Mouse (Mus musculus) thymus, postnatal 4 days (tissue): ENCODE results near the gene Noc3l.

Source experiments
- DNase-seq: peaks from one replicate; pipeline ENCODE4 v3.0.0; 2021

The Noc3l gene

DNA sequence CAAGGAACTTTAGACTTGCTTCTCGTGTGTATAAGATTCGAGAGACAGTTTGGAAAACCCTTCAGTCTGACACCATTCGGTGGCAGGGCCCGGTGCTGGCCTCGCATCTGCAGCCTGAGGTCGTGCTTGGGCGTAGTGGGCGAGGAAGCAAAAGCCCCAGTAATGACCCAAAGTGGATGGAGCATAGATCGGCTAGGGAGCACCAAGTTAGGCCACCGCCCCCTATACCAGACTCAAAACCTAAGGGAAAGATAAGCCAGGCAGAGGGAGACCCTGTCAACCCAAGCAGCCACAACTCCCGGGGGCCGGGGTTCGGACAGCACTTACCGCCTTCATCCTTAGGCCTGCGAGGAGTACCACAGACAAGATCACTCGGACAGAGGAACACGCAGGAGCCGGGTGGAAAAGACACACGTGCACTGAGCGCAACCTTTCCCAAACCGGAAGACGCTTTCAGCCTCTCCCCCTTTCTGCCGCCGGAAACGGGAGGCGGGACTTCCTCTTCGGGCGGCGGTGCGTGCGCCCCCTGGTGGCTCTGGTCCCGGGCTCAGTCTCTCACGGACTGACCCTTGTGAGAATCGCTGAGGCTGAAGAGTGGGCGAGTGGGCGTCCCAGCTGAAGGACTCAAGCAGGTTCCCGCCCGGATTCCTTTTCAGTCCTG lies at the start of gene Noc3l:
Gene Noc3l (minus strand): TSS at position 472 of the 661 bp plus-strand sequence.
- peak; percentile 98 for DNase-seq

DNA sequence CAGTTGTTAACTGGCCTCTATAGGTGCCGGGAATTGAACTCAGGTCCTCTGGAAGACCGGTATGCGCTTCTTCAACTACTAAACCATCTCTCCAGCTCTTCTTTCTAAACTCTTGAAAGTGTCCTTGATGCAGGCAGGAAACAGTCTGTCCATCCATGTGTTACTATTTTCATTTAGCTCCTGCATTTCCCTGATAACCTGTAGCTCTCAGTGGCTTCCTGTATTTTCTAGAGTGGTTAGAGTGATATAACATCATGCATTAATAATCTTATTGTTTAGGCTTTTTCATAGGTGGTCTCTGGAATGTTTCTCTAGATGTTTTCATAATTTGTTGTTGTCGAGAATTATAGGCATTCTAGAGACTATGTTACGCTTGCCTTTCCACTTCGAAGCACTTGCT lies 43.5 kb upstream of the Noc3l start:
- no peak for DNase-seq

DNA sequence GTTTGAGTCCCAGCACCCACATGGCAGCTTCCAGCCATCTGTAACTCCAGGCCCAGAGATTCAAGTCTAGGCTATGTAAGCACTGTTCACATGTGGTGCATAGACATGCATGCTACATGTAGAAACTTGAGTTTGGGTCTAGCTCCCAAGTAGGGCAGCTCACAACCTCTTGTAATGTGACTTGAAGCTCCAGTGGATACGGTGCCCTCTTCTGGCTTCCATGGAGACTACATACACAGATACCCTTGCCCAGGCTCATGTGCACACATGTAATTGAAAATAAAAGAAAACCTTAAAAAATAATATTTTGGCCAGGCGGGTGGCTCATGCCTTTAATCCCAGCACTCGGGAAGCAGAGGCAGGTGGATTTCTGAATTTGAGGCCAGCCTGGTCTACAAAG lies 39.2 kb upstream of the Noc3l start:
- DNase-seq: no peak

DNA sequence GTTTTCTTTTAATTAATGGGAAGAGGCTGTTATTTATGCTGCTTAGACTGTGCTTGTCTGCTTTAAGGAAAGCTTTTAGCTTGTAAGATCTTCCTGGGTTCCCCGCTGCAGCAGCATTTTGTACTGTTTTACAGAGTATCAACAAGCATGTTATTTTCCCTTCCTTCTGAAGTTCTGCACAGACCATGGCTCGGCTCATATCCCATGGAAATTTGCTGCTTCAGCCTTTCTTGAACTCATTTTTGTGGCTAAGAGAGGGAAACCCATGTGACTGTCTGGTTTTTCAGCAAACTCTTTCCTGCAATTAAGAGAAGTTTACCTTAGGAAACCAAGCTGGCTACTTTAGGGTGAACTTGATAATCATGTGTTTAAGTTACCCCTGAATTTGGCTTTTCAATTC lies 27.3 kb upstream of the Noc3l start:
- DNase-seq: no peak

DNA sequence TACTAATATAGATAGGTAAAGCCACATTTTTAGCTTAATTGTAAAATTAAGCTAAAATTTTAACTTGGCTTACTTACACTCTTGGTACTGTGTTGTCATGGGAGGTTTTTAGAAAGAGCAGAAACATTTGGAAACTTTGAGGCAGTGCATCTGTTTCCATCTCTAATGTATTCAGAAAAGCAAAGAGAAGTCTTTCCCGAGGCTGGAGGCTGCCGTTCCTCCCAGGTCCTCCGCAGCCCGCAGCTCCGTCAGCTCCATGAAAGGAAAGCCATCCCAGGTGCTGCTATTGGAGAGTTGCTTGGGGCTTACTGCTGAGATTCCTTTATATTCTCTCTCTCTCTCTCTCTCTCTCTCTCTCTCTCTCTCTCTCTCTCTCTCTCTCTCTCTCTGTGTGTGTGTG lies 25.8 kb upstream of the Noc3l start:
- DNase-seq: no peak

DNA sequence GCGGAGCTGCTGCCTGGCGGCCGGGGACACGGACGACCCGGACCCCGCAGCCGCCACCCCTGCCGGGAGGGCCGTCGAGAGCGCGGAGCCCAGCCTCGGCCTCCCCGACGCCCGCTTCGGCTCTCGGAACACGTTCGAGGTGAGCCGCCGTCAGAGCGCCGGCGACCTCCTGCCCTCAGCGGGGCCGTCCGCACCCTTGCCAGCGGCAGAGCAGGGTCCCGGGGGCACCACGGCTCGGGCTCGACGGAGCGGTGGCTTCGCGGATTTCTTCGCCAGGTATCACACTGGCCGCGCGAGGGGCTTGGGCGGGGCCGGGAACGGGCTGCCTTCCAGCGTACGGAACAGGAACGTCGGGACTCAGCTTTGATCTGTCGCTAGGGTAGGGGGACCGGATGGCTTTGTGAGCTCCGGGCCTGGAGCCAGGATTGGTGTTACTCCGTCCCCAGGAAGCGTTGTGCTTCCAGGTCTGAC lies 18.2 kb upstream of the Noc3l start:
- peak; percentile 55 for DNase-seq

DNA sequence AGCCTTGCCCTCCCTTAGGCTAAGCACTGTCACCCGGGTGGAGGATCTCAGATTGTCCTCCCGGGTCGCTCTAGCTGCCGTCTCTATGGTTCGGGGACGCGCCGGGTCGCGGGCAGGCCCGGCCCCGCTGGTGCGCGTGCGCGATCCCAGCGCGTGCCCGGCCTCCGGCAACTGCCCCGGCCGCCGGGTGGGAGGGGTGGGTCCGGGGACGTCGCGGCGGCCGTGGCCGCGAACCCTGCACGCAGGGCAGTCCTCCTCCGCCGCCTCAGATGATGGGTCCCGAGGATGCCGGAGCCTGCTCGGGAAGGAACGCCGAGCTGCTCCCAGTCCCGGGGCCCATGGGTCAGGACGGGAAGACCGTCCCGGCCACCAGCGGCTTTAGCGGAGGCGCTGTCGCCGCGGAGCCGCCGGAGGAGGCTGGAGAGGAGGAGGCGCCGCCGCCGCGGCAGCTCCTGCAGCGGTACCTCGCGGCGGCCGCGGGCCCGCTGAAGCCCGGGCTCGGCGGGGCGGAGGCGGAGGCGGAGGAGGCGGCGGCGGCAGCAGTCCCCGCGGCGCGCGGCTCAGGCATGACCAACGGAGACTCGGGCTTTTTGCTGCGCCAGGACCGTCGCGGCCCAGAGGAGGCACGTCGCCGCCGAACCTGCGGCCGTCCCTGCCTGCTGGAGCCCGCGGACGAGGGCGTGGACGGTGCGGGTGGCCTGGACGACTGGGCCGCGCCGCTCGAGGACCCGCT lies 17.6 kb upstream of the Noc3l start, which contains the start of gene Tbc1d12:
Gene Tbc1d12 (plus strand): TSS at position 142 of the 733 bp plus-strand sequence.
- DNase-seq: peak; percentile 91

DNA sequence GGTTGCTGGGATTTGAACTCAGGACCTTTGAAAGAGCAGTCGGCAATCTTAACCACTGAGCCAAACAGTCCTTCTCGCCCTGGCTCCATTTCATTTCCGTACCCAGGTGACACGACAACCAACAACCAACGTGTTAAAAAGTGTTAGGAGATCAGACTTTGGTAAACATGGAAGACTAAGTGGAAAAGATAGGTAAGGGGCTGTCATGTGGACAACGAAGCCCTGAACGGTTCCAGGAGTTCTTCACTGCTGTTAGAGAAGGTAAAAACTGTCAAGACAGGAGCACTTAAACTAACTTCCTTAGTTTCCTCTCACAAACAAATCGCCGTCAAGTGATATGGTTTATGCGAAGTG lies 17.0 kb upstream of the Noc3l start:
- no peak for DNase-seq

DNA sequence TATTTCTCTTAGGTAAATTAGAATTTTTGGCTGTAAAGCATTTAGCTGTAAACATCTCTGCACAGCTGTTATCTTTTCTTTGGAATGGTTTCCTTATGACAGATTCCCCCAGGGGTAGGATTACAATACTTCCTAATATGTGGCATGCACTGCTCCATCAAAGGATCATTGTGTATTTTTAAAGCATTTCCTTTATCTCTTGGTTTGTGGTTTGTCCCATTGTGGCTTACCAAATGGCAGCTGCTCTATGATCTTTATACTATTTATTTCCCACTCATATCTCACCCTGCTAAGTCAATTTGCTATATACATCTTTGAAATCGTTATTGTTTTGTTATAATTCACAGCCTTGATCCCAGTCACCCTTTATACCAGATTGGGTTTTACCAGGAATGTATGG lies 14.2 kb upstream of the Noc3l start:
- no peak for DNase-seq

DNA sequence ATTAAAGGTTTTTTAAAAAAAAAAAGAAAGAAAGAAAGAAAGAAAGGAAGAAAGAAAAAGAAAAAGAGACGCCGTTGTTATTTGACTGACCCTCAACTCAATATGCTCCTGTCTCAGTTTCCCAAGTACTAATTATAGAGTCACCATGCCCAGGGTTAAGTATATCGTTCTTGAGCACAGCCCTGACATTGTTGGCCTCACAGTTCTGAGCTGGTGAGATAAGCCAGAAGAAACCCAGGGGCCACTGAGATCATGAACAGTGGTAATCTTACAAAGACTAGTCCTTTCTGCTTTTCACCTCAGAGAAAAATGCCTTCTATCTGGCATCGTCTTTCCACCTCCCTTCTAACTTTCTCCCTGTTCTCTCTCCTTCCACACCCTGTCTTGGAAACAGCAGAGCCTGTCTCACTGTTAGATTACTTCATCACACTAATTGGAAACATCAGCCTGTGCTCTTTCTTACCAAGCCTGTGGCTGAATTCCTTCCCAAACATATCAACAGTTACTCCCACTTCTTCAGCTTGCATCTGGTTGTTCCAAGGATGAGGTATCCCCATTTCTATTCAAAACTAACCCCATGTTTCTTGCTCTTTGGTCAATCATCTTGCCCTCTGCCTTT lies 1.3 kb upstream of the Noc3l start:
- DNase-seq: no peak

DNA sequence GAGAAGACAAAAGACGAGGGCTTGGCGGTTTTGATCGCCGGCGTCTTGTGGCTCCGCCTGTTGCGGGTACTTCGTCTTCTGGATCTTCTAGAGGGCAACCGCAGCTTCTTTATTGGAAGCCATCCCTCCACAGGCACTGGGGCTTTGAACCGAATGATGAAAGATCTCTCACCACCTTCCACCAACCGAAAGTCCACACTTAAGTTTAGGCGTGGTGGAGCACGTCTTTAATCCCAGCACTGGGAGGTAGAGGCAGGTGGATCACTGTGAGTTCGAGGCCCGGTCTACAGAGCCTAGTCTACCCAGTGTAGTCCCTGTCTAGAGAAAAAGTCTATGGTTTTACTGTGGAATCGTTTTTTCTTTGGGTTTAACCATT lies 378 bp upstream of the Noc3l start:
- DNase-seq: no peak

DNA sequence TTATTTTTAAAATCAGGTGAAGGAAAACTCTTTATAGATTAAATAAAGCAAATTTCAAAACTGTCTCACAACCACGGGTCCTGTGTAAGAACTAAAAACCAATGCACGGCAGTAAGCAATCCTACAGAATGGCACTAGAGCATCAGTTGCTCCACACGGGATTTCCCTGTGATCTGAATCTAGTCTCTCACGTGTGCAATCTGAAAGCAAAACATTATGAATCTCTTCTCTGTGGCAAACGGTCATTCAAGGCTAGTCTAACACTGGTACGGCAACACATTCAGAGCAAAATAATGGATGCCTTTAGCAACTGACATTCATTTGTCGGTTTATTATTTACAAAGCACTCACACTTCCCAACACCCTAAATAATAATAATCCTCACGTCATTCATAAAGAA lies 846 bp downstream of the Noc3l start:
- no peak for DNase-seq

DNA sequence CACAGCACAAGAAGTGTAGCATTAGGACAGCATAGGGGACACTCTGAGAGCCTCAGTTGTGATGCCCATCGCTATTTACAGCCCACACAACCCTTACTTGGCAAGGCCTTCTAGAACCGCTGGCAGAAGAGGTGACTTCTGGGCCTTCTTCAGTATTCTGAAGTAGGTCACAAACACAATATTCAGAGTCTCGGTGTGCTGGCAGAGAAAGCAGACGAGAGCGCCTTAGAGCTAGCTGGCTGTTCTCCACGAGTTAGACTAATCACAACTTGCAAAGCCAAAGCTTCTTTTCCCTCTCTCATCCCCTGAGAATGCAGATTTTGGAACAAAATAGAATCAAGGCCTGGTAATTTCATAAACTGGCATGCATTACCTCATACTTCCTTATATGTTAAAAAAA lies 20.2 kb downstream of the Noc3l start:
- DNase-seq: no peak

DNA sequence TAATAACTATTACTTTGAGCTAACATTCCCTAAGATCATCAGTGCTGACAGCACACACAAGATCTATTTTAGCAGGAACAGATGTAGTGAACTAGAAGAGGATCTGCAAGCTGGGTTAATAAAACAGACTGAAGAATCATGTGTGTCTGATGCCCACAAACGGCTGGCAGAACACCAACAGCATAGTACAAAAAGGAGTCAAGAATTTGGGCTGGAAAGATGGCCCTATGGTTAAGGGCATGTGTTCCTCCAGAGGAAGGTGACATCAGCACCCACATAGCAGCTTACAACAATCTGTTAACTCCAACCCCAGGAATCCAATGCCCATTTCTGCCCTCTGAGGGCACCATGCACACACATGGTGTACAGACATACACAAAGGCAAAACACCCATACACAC lies 20.7 kb downstream of the Noc3l start:
- DNase-seq: no peak

DNA sequence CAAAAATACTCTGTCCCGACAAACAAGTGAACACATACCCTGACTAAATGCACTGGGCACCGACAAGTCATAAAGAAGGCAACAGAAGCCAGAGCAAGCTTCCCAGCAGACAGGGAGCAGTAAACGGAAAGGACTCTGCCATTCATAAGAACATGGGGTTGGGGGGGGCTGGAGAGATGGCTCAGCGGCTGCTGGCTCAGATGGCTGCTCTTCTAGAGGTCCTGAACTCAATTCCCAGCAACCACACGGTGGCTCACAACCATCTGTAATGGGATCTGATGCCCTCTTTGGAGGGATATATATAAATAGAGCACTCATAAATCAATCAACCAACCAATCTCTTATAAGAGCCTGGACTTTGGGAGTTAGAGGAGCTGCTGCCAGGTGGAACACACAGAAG lies 22.5 kb downstream of the Noc3l start:
- DNase-seq: no peak

DNA sequence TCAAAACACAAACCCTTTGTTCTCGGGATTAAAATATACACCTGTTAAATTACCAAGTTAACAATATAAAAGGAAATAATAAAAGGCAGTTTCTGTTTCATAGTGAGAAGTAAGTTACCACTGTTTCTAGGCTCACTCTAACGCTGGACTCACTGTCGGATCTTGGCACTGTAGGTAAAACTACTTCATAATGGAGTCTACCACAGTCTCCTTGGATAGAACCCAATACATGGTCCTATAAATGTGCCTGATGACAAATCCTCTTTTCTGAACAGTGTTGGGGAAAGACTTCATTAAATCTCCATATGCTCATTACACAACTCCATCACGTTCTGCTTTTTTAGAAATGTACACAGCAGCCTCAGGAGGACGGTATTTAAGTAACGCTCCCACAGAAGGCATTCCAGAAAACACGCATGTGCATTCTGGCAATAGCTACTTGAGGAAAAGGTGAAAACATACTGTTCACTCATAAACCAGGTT lies 25.4 kb downstream of the Noc3l start:
- DNase-seq: no peak

DNA sequence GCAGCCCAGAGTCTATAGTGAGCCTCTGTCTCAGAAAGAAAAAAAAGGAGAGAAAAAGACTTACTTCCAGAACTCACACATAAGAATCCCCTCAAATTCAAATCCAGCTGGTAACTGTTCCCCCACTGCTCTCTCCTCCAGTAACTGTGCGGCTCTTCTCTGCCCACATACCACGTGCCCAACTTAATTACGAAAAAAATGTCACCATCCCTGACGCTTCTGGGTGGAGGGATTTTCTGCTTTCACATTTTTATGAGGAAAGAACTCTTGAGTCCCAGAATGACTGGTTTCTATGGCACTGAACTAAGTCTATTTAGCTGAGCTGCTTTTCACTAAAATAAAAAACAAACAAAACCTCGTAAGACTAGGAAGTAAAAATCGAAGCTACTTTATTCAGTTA lies 31.3 kb downstream of the Noc3l start:
- DNase-seq: no peak

DNA sequence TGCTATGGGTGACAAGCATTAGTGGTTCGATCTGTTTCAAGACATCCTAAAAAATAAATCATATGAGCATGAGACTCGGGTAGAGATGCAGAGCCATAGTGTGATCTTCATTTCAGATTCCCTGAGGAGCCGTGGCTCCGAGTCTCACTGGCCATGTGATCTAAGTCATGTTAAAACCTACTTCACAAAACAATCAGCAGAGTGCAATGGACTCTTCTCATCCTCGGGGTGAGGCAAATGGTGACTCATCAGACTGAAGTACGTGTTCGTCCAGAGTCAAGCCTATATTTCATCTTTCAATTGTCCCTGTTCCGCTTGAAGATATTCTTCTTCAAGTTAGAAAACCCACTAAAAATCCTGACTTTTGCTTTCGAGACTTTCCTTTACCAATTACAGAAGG lies 35.5 kb downstream of the Noc3l start:
- no peak for DNase-seq

DNA sequence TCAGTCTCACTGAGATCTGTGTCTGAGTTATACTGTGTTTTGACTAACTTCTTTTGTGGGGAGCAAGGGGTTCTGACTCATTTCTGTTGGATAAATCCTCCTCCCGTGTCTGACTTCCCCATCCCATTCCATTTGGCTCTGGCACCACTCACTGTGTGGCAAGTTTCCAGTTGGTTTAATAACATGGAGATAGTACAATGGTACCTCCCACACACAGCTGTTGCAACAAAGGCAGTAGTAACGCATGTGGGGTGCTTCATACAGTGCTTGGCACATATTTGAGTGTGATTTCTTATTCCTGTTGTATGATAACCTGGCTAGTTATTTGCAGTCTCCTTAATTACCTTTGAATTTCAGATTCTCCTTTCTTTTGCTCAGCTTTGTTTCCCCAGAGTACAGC lies 40.2 kb downstream of the Noc3l start:
- DNase-seq: no peak

DNA sequence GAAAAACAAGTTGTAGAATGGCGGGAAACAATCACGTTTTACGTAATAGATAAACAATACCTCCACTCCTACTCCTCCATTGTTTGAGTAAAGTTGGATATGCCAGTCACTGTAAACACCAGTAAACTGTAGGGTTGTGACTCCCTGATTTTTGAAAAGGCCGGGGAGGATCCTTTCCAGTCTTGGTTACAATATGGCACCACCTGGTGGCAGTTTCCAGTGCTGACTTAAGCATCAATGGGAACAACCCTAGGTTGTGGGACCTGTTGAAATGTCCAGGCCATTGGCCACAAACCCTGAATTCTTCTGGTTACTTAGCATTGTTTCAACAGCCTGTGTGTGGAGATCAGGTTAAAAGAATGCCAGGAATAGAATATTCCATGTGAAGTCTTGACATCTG lies 43.5 kb downstream of the Noc3l start:
- peak; percentile 54 for DNase-seq

DNA sequence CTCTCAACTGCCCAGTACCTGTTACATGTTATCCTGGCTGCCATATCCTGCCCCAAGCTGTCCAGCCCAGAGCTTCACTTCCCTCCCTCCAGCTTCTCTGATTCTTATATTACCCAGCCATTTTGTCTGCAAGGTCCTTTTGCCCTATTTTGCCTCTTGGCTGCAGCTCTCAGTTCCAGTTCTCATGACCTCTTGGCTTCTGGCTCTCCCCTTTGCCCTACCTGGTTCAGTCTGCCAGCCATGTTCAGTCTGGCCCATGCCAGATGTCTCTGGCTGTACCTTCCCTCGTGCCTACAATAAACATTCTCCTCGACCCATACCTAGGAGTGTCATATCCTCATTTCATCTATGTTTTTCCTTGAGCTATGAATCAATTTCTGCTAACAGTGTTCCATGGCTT lies 52.7 kb downstream of the Noc3l start:
- no peak for DNase-seq

DNA sequence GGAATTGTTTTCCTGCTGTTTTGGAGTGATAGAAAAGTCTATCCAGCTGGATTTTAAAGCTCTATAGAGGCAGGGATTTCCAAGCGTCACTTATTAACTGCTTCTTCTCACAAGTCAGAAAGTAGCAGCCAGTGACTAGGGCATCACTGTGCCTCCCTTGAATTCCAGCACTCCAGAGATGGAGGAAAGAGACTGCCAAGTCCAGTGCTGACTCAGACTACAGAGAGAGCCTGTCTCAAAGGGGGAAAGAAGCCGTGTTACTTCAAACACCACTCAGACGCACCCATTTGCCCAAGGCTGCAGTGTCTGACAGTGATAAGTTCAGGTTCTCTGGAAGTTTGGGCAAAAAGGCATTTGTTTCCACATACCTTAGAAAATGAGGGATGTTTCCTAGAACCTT lies 58.6 kb downstream of the Noc3l start:
- no peak for DNase-seq

DNA sequence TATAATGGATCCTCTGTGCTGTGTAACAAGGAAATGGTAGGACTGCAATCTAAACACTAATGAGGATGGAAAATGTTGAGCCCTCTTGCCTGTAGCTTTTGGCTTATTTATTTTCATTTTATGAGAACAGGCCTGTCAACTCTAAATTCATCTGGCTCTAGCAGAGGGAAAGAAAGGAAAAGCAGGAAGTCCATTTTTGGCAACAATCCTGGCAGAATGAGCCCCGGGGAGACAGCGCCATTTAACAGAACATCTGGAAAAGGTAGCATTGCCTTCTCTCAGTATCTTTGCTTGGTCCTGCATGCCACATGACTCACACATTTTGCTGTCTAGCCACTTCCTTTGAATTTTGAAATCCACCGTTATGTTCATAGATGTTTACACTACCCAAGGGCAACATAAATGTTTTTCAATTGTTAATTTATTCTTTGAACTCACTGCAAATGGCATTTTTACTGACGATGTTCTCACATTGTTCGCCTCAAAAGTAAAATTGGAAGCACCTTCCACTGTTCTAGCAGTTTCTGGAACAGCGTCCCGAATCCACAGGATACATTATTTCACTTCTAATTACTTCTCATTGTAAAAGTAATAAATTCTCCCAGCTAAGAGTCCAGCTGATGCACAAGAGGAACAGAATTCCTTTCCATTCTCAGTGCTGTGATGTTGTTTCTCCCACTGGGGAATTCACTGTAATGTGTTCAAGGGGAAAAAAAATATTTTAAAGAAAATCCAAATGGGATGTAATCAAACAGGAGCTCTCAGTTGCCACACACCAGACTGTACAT lies 60.2 kb downstream of the Noc3l start:
- DNase-seq: no peak
